Mouse (Mus musculus) olfactory bulb, adult 2 months (tissue): ENCODE data around the gene Idh3a.

Source experiments
- CTCF ChIP-seq: fragments of 200-500 bp; IDR thresholded peaks from 2 replicates; pipeline ENCODE4 v1.5.1; 2012; ENCODE audit warnings: low read depth, mild to moderate bottlenecking, low read length, moderate library complexity; ENCODE audit not compliant: insufficient read depth
- POLR2A ChIP-seq: fragments of 200-500 bp; IDR thresholded peaks from 2 replicates; pipeline ENCODE4 v1.6.1; 2012; ENCODE audit warnings: mild to moderate bottlenecking, low read depth, low read length, moderate library complexity; ENCODE audit not compliant: insufficient read depth

DNA sequence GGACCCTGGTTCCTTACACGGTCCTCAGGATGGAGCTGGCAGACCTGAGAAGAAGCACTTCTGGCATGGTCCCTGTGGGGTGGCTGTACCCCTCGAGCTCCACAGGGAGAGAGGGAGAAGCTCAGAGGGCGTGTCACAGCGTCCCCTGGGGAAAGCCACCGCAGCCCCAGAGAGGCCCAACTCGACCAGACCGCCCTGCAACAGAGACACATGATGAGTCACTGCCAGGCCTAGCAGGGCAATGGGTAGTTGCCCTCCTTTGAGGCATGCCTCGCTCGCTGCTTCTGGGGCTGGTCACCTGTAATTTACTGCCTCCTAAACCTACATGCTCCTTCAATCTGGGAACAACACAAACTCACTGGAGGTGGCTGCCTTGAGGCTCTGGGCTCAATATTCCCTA is 60.1 kb downstream of the Idh3a start:
- no peak for TF ChIP-seq CTCF
- TF ChIP-seq POLR2A: no peak
